Mouse (Mus musculus) liver, embryonic 14.5 days (tissue): ENCODE data around the gene Atp6v1a.

Experiments used
- CTCF ChIP-seq: IDR thresholded peaks from 2 replicates; pipeline ENCODE4 v1.5.1; 2016; ENCODE audit warnings: antibody characterized with exemption, low read depth, control low read depth
- EP300 ChIP-seq: IDR thresholded peaks from 2 replicates; pipeline ENCODE4 v1.6.1; 2016; ENCODE audit warnings: antibody characterized with exemption, low read depth

- TF ChIP-seq CTCF = no peak
- no peak for TF ChIP-seq EP300
These were observed 2.0 kb upstream of the Atp6v1a start for GRCm38 (mm10) chr16:44141483-44141882.
